Mouse (Mus musculus): ENCODE measurements around the gene Plpp7. TPM values are rescaled to one million over a fixed set of nuclear protein-coding genes. Genes with fewer than 3 reads are reported as not detected.

The Plpp7 gene
- polyA plus RNA-seq, 1 experiment = not detected

DNA sequence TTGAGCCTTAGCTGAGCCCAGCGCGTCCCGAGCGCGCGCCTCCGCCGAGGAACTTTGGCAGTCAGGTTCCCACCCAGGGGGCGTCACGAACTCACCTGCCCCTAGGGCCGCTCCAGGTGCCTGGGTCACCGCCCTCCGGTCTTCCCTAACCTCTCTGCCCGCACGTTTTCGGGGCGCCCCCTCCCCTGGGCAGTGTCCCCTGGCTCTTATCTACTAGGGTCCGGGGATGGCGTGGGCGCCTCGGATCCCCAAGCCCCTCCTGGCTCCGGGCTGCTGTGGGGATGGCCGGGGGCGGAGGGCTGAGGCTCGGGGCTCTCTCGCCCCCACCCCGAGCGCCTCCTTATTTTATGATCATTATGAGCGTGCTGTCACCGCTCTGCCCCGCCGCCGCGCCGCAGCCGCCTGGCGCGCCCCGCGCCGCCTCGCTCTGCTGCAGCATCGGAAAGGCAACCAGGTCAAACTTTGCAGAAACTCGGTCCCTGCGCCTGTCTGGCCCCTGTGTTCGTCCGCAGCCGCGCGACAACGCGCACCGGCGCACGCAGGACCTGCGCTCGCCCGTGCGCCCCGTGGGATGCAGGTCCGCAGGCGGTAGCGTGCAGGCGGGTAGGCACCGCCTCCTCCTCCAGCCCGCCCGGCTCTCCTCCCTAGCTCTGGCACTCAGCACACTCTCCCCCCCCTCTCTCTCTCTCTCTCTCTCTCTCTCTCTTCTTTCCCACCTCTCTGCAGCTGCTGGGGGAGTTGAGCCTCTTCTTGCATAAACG lies 11.0 kb upstream of the Plpp7 start, which contains the start of gene Fam78a:
Fam78a (minus strand) TSS at position 747 of the 761 bp plus-strand sequence.
- under 1% methylated on average over 67 of the region's 68 CpGs for WGBS
- peak within 1 kb of the TSS; percentile 69 for H3K4me3 ChIP-seq (replicated peaks; ENCODE audit: control insufficient read depth, low read depth, low read length)
- H3K4me1 ChIP-seq (ENCODE audit: control insufficient read depth, insufficient read depth, low read length) = peaks cover 8% of the 10 kb centered on the region
- H3K27ac ChIP-seq (ENCODE audit: control insufficient read depth, insufficient read depth, low read depth, low read length, poor library complexity) = peak within 1 kb of the TSS; percentile 91
- TF ChIP-seq CTCF (IDR thresholded peaks at IDR 0.05; ENCODE audit: control insufficient read depth, insufficient read depth, low read length) (no peak), POLR2A (IDR thresholded peaks at IDR 0.05; ENCODE audit: borderline replicate concordance, control insufficient read depth, low read depth, low read length) (peak; percentile 64; the same call in 1 of the 2 replicates)

DNA sequence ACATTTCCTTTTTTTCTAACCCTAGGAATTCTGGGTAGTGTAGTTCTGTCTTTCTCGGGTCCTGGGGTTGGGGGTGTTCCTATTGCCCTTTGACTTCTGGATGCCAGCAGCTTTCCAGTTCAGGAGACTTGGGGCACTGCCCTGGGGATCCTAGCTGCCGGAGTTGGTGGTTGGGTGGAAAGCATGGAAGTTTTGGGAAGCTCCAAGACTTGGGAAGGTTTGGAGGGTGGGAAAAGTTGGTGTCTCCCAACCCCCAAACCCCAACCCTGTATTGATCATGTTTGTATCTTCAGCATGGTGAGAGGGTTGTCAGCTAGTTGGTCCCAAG lies 10.5 kb upstream of the Plpp7 start:
- 34% methylated on average over 2 of the region's 2 CpGs for WGBS
- Histone ChIP-seq H3K4me1 (ENCODE audit: control insufficient read depth, insufficient read depth, low read length) (peaks cover 10% of the 10 kb centered on the region), H3K27ac (ENCODE audit: control insufficient read depth, insufficient read depth, low read depth, low read length, poor library complexity) (peak overlapping the region; percentile 76; the same call in 1 of the 2 replicates), H3K4me3 (replicated peaks; ENCODE audit: control insufficient read depth, low read depth, low read length) (peak overlapping the region; percentile 69)
- TF ChIP-seq POLR2A (IDR thresholded peaks at IDR 0.05; ENCODE audit: borderline replicate concordance, control insufficient read depth, low read depth, low read length) (no peak), CTCF (IDR thresholded peaks at IDR 0.05; ENCODE audit: control insufficient read depth, insufficient read depth, low read length) (no peak)

DNA sequence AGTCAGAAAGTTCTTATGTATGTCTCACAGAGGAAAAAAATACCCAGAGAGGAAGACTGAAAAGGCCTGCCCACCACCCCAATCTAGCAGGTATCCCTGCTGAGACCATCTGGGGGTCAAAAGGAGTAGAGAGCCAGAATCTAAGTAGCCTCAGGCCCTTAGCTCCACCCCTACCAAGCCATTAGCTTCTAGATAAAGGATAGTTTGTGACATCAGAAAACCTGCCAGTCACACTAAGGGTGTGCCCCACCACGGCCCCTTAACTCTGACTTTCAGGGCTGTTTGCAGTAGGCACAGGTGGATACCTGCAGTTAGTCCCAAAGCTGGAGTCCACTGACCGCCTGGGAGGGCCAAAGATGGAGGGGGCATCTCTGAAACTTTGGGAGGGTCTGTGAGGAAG lies 10.1 kb upstream of the Plpp7 start:
- no peak overlapping the region for H3K4me3 ChIP-seq (replicated peaks; ENCODE audit: control insufficient read depth, low read depth, low read length)
- TF ChIP-seq CTCF (IDR thresholded peaks at IDR 0.05; ENCODE audit: control insufficient read depth, insufficient read depth, low read length) (no peak), POLR2A (IDR thresholded peaks at IDR 0.05; ENCODE audit: borderline replicate concordance, control insufficient read depth, low read depth, low read length) (no peak)
- H3K4me1 ChIP-seq (ENCODE audit: control insufficient read depth, insufficient read depth, low read length) = peaks cover 9% of the 10 kb centered on the region
- H3K27ac ChIP-seq (ENCODE audit: control insufficient read depth, insufficient read depth, low read depth, low read length, poor library complexity) = peak overlapping the region; percentile 76
- WGBS = 55% methylated on average over 2 of the region's 2 CpGs

DNA sequence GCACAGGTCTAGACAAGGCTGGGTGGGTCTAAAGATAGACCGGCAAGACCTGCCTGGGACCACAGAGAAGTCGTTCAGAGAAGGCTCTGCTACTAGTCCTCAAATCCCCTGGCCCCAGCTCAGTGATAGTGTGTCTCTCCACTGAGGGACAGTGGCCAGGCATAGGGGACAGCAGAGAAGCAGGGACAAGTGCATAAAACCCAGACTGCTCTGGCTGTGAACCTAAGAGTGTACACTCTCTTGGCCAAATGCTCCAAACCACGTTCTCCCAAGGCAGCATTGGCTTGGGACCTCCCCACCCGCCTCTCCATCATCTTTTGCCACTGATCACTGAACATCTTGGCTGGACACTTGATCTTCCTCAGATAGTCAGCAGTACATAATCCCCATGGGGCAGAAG lies 7.7 kb upstream of the Plpp7 start:
- no peak for TF ChIP-seq POLR2A (IDR thresholded peaks at IDR 0.05; ENCODE audit: borderline replicate concordance, control insufficient read depth, low read depth, low read length)
- no peak for TF ChIP-seq CTCF (IDR thresholded peaks at IDR 0.05; ENCODE audit: control insufficient read depth, insufficient read depth, low read length)
- H3K4me1 ChIP-seq (ENCODE audit: control insufficient read depth, insufficient read depth, low read length) = peaks cover 8% of the 10 kb centered on the region; the same call in 1 of the 2 replicates
- 76% methylated on average over 4 of the region's 4 CpGs for WGBS
- H3K27ac ChIP-seq (ENCODE audit: control insufficient read depth, insufficient read depth, low read depth, low read length, poor library complexity) = no peak overlapping the region
- no peak overlapping the region for H3K4me3 ChIP-seq (replicated peaks; ENCODE audit: control insufficient read depth, low read depth, low read length)

DNA sequence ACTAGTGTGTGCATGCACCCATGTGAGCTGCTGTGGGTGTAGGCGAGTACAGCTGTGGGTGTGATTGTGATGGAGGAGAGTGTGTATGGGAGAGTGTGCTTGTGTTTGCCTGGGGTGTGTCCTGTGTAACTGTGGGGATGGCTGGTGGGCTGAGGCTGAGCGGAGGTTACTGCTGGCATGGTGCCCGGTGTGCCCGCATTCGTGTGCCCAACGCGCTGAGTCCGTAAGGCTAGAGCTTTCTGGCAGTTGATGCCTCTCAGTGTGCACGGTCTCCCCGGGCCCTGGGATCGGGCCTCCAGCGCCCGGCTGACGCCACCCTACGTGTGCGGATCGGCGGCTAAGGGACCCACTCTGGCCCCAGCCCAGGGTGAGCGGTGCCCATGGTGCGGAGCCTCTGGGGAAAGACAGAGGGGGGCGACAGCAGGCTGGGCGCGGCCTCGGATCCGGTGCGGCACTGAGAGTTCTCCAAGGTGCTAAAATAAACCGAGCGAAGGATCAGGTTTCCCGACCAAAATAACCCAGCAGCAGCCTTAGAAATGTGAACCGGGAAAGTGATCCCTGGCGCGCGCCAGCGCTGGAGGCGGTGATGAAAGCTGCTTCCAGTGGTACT lies 6.9 kb upstream of the Plpp7 start:
- Histone ChIP-seq H3K27ac (ENCODE audit: control insufficient read depth, insufficient read depth, low read depth, low read length, poor library complexity) (no peak overlapping the region), H3K4me3 (replicated peaks; ENCODE audit: control insufficient read depth, low read depth, low read length) (no peak overlapping the region), H3K4me1 (ENCODE audit: control insufficient read depth, insufficient read depth, low read length) (peaks cover 8% of the 10 kb centered on the region; the same call in 1 of the 2 replicates)
- TF ChIP-seq POLR2A (IDR thresholded peaks at IDR 0.05; ENCODE audit: borderline replicate concordance, control insufficient read depth, low read depth, low read length) (no peak), CTCF (IDR thresholded peaks at IDR 0.05; ENCODE audit: control insufficient read depth, insufficient read depth, low read length) (no peak)
- WGBS = 3% methylated on average over 35 of the region's 35 CpGs

DNA sequence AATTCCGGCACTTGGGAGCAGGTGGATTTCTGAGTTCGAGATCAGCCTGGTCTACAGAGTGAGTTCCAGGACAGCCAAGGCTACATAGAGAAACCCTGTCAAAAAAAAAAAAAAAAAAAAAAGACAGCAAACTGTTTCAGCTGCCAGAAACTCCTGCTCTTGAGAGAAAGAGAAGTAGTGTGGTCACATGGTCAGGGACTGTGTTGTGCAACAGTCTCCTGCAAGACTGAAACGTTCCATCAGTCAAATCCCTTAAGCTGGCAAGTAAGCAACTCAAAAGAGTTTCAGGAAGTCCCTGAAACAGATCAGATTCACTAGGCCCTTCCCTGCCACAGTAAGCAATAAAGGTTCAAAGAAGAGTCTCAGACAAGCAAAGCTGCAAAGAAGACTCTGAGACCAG lies 5.7 kb upstream of the Plpp7 start:
- TF ChIP-seq POLR2A (IDR thresholded peaks at IDR 0.05; ENCODE audit: borderline replicate concordance, control insufficient read depth, low read depth, low read length) = no peak
- no peak for TF ChIP-seq CTCF (IDR thresholded peaks at IDR 0.05; ENCODE audit: control insufficient read depth, insufficient read depth, low read length)
- Histone ChIP-seq H3K4me3 (replicated peaks; ENCODE audit: control insufficient read depth, low read depth, low read length) (no peak overlapping the region), H3K27ac (ENCODE audit: control insufficient read depth, insufficient read depth, low read depth, low read length, poor library complexity) (no peak overlapping the region), H3K4me1 (ENCODE audit: control insufficient read depth, insufficient read depth, low read length) (peaks cover 8% of the 10 kb centered on the region; the same call in 1 of the 2 replicates)
- WGBS = 43% methylated on average over 3 of the region's 3 CpGs

DNA sequence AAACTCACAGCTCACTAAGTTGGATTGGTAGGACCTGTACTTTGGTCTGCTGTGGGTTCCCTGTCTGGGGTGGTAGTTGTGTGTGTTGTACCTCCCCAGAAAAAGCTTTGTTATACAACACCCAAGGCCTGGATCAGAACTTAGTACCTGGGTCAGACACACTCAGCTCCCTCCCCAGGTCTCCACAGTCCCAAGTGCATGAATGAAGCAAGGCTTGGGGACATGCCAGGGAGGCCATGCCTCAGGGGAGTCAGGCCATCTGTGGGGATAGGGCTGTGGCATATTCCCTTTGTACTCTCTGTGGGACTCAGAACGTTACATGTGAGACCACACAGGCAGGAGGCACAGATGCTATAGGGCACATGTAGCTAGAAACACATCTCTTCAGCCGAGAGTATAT lies 5.2 kb upstream of the Plpp7 start:
- no peak overlapping the region for H3K27ac ChIP-seq (ENCODE audit: control insufficient read depth, insufficient read depth, low read depth, low read length, poor library complexity)
- WGBS = 77% methylated on average over 2 of the region's 2 CpGs
- TF ChIP-seq POLR2A (IDR thresholded peaks at IDR 0.05; ENCODE audit: borderline replicate concordance, control insufficient read depth, low read depth, low read length) = no peak
- no peak for TF ChIP-seq CTCF (IDR thresholded peaks at IDR 0.05; ENCODE audit: control insufficient read depth, insufficient read depth, low read length)
- H3K4me3 ChIP-seq (replicated peaks; ENCODE audit: control insufficient read depth, low read depth, low read length) = no peak overlapping the region
- H3K4me1 ChIP-seq (ENCODE audit: control insufficient read depth, insufficient read depth, low read length) = peaks cover 8% of the 10 kb centered on the region; the same call in 1 of the 2 replicates

DNA sequence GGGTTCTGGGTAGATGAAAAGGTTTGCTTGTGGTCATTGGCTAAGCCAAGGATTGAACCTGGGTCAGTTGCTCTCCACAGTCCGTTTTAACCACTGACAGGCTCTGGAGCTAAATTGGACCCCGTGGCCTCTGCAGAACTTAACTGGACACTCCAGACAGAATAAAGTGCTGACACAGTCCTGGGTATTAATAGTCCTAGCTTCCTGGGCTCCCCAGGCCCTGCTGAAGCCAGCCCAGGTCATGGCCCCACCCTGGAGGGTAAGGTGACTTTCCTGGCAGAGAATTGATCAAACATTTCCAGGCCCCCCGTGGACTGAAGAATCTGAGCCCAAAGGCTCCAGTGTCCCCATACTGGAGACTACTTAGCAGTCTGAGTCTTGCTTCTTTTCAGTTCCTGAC lies 3.4 kb upstream of the Plpp7 start:
- H3K4me1 ChIP-seq (ENCODE audit: control insufficient read depth, insufficient read depth, low read length) = peaks cover 5% of the 10 kb centered on the region; the same call in 1 of the 2 replicates
- no peak for TF ChIP-seq POLR2A (IDR thresholded peaks at IDR 0.05; ENCODE audit: borderline replicate concordance, control insufficient read depth, low read depth, low read length)
- TF ChIP-seq CTCF (IDR thresholded peaks at IDR 0.05; ENCODE audit: control insufficient read depth, insufficient read depth, low read length) = no peak
- WGBS = 80% methylated on average over 3 of the region's 3 CpGs
- H3K4me3 ChIP-seq (replicated peaks; ENCODE audit: control insufficient read depth, low read depth, low read length) = no peak overlapping the region
- H3K27ac ChIP-seq (ENCODE audit: control insufficient read depth, insufficient read depth, low read depth, low read length, poor library complexity) = no peak overlapping the region

Measured in bone marrow, adult 2 months (tissue).